Mouse (Mus musculus) spleen, adult 12 weeks (tissue): ENCODE results near the gene Chpf.
A peak's percentile ranks its signal among the peaks of the same experiment; 100 is the strongest.

Source experiments
- DNase-seq: peaks from one replicate; pipeline ENCODE4 v3.0.0; 2022; ENCODE audit warnings: low spot score

Chpf gene

GRCm38 (mm10) chr1:75498897-75499296, 19.8 kb upstream of the Chpf start:
- no peak for DNase-seq

- DNase-seq, result no peak
Measured at GRCm38 (mm10) chr1:75494878-75495548, 15.9 kb upstream of the Chpf start.

GRCm38 (mm10) chr1:75492579-75493170, 13.6 kb upstream of the Chpf start:
- no peak for DNase-seq

- DNase-seq, result no peak
Measured at GRCm38 (mm10) chr1:75490785-75491551, 11.9 kb upstream of the Chpf start.

- DNase-seq, result peak; percentile 5
Measured at GRCm38 (mm10) chr1:75487405-75488161, 8.5 kb upstream of the Chpf start.

- no peak for DNase-seq
Measured at GRCm38 (mm10) chr1:75487040-75487404, 7.9 kb upstream of the Chpf start.

- DNase-seq, result no peak
Measured at GRCm38 (mm10) chr1:75486561-75486960, 7.5 kb upstream of the Chpf start.

- DNase-seq, result no peak
Measured at GRCm38 (mm10) chr1:75480735-75481134, 1.6 kb upstream of the Chpf start.

GRCm38 (mm10) chr1:75480036-75480435, 929 bp upstream of the Chpf start:
- DNase-seq, result no peak

- DNase-seq, result no peak
Measured at GRCm38 (mm10) chr1:75479635-75479989, 505 bp upstream of the Chpf start.

GRCm38 (mm10) chr1:75478497-75478896, 610 bp downstream of the Chpf start:
- DNase-seq, result no peak

- no peak for DNase-seq
Measured at GRCm38 (mm10) chr1:75477966-75478290, 1.2 kb downstream of the Chpf start.

- peak; percentile 68 for DNase-seq
Measured at GRCm38 (mm10) chr1:75477264-75477965, 1.7 kb downstream of the Chpf start.

- DNase-seq, result no peak
Measured at GRCm38 (mm10) chr1:75476441-75476840, 2.7 kb downstream of the Chpf start.

GRCm38 (mm10) chr1:75469287-75469825, 9.8 kb downstream of the Chpf start:
- DNase-seq, result no peak

GRCm38 (mm10) chr1:75467215-75467927, 11.7 kb downstream of the Chpf start:
- no peak for DNase-seq

- no peak for DNase-seq
Measured at GRCm38 (mm10) chr1:75463652-75464204, 15.4 kb downstream of the Chpf start.

GRCm38 (mm10) chr1:75462636-75463035, 16.5 kb downstream of the Chpf start:
- DNase-seq, result no peak

GRCm38 (mm10) chr1:75460297-75460696, 18.8 kb downstream of the Chpf start:
- DNase-seq, result no peak

GRCm38 (mm10) chr1:75458789-75459684, 20.1 kb downstream of the Chpf start:
- DNase-seq, result no peak
